Mouse (Mus musculus) midbrain, embryonic 13.5 days (tissue): ENCODE measurements around the gene Hnrnpa2b1. TPM values are rescaled to one million over a fixed set of nuclear protein-coding genes. Genes with fewer than 3 reads are reported as not detected.

Experiments
- ATAC-seq: fragments of 200-750 bp; cut with Nextera tagmentation; 2 replicates; pipeline ENCODE4 v1.8.0; 2017; ENCODE audit warnings: mild to moderate bottlenecking, moderate TSS enrichment, moderate library complexity
- H3K27ac ChIP-seq: fragments of 300-500 bp; sonication (generic); 2 replicates; pipeline ENCODE4 v1.5.1; 2015; ENCODE audit warnings: inconsistent platforms, mild to moderate bottlenecking, moderate library complexity
- H3K27me3 ChIP-seq: fragments of 300-500 bp; sonication (generic); 2 replicates; pipeline ENCODE4 v1.6.1; 2015; ENCODE audit warnings: mild to moderate bottlenecking, inconsistent platforms
- H3K36me3 ChIP-seq: fragments of 300-500 bp; sonication (generic); 2 replicates; pipeline ENCODE4 v1.6.1; 2015; ENCODE audit warnings: mild to moderate bottlenecking, inconsistent platforms
- H3K4me1 ChIP-seq: fragments of 300-500 bp; sonication (generic); replicated peaks from 2 replicates; pipeline ENCODE4 v1.6.1; 2015; ENCODE audit warnings: inconsistent platforms
- H3K4me2 ChIP-seq: fragments of 300-500 bp; sonication (generic); replicated peaks from 2 replicates; pipeline ENCODE4 v1.6.1; 2015; ENCODE audit warnings: moderate library complexity, mild to moderate bottlenecking, inconsistent platforms
- H3K4me3 ChIP-seq: fragments of 300-500 bp; sonication (generic); replicated peaks from 2 replicates; pipeline ENCODE4 v1.5.1; 2015; ENCODE audit warnings: mild to moderate bottlenecking, inconsistent platforms
- H3K9ac ChIP-seq: fragments of 300-500 bp; sonication (generic); replicated peaks from 2 replicates; pipeline ENCODE4 v1.6.1; 2015; ENCODE audit warnings: mild to moderate bottlenecking, inconsistent platforms
- H3K9me3 ChIP-seq: fragments of 300-500 bp; sonication (generic); 2 replicates; pipeline ENCODE4 v1.6.1; 2016; ENCODE audit warnings: mild to moderate bottlenecking, inconsistent platforms
- WGBS: fragments of 180-500 bp; shearing (Covaris S2); methylation state at CpG from one replicate; pipeline ENCODE4 v1.1.7; 2015; 5-methylcytosine and 5-hydroxymethylcytosine counted together
- polyA plus RNA-seq: library from polyadenylated mRNA; unstranded; fragments of >200 nt; fragmentation: Nextera tagmentation; extraction: Ambion mirVana; gene quantifications from 2 replicates; pipeline ENCODE4 v1.2.1, GENCODE M21; 2015

Hnrnpa2b1 gene
- polyA plus RNA-seq = 2,073 and 2,164 TPM in 2 replicates

- WGBS = under 1% methylated on average over 63 of the region's 63 CpGs
- Histone ChIP-seq H3K27ac (peak within 1 kb of the TSS; percentile 100), H3K4me2 (peak within 1 kb of the TSS; percentile 84), H3K9ac (peak within 1 kb of the TSS; percentile 99), H3K27me3 (no peaks in the 10 kb centered on the region), H3K4me1 (peaks cover 52% of the 10 kb centered on the region), H3K9me3 (no peaks in the 10 kb centered on the region), H3K36me3 (peaks cover 41% of the 10 kb centered on the region), H3K4me3 (peak within 1 kb of the TSS; percentile 90)
- peak; percentile 92 for ATAC-seq
These were observed at the start of gene Hnrnpa2b1 for GRCm38 (mm10) chr6:51469715-51470310. Gene Hnrnpa2b1 (minus strand): TSS chr6:51469894.

GRCm38 (mm10) chr6:51514860-51515259 is 45.2 kb upstream of the Hnrnpa2b1 start:
- Histone ChIP-seq H3K4me1 (no peaks in the 10 kb centered on the region), H3K9me3 (no peaks in the 10 kb centered on the region), H3K4me3 (no peak overlapping the region), H3K9ac (no peak overlapping the region), H3K4me2 (no peak overlapping the region), H3K36me3 (no peaks in the 10 kb centered on the region), H3K27ac (no peak overlapping the region), H3K27me3 (no peaks in the 10 kb centered on the region)
- ATAC-seq = no peak
- 93% methylated on average over 7 of the region's 7 CpGs for WGBS

GRCm38 (mm10) chr6:51513745-51514144 is 44.1 kb upstream of the Hnrnpa2b1 start:
- Histone ChIP-seq H3K27ac (no peak overlapping the region), H3K36me3 (no peaks in the 10 kb centered on the region), H3K27me3 (no peaks in the 10 kb centered on the region), H3K4me1 (0 out of 2 replicates have a peak, but pooled peaks cover 4% of the 10 kb centered on the region), H3K9me3 (no peaks in the 10 kb centered on the region), H3K9ac (no peak overlapping the region), H3K4me2 (no peak overlapping the region), H3K4me3 (no peak overlapping the region)
- 78% methylated on average over 3 of the region's 3 CpGs for WGBS
- no peak for ATAC-seq

- 0 out of 2 replicates have a peak, but pooled peaks cover 8% of the 10 kb centered on the region for H3K4me1 ChIP-seq
- H3K9ac ChIP-seq = no peak overlapping the region
- no peaks in the 10 kb centered on the region for H3K9me3 ChIP-seq
- ATAC-seq = no peak
- no peak overlapping the region for H3K4me2 ChIP-seq
- no peaks in the 10 kb centered on the region for H3K36me3 ChIP-seq
- no peaks in the 10 kb centered on the region for H3K27me3 ChIP-seq
- 56% methylated on average over 1 of the region's 1 CpGs for WGBS
- no peak overlapping the region for H3K4me3 ChIP-seq
- H3K27ac ChIP-seq = no peak overlapping the region
These were observed 41.3 kb upstream of the Hnrnpa2b1 start for GRCm38 (mm10) chr6:51510946-51511345.

GRCm38 (mm10) chr6:51510094-51510493 is 40.4 kb upstream of the Hnrnpa2b1 start:
- H3K4me2 ChIP-seq = no peak overlapping the region
- no peaks in the 10 kb centered on the region for H3K27me3 ChIP-seq
- WGBS = 29% methylated on average over 5 of the region's 5 CpGs
- H3K9ac ChIP-seq = no peak overlapping the region
- no peak for ATAC-seq
- no peak overlapping the region for H3K4me3 ChIP-seq
- H3K9me3 ChIP-seq = no peaks in the 10 kb centered on the region
- no peaks in the 10 kb centered on the region for H3K36me3 ChIP-seq
- no peak overlapping the region for H3K27ac ChIP-seq
- 0 out of 2 replicates have a peak, but pooled peaks cover 8% of the 10 kb centered on the region for H3K4me1 ChIP-seq

GRCm38 (mm10) chr6:51508750-51509648 is 39.3 kb upstream of the Hnrnpa2b1 start:
- 27% methylated on average over 18 of the region's 18 CpGs for WGBS
- Histone ChIP-seq H3K27me3 (no peaks in the 10 kb centered on the region), H3K4me2 (peak overlapping the region; percentile 45), H3K27ac (no peak overlapping the region; the same call in 1 of the 2 replicates), H3K4me3 (peak overlapping the region; percentile 32), H3K9me3 (no peaks in the 10 kb centered on the region), H3K4me1 (0 out of 2 replicates have a peak, but pooled peaks cover 8% of the 10 kb centered on the region), H3K36me3 (no peaks in the 10 kb centered on the region), H3K9ac (peak overlapping the region; percentile 56)
- peak; percentile 65; the same call in 1 of the 2 replicates for ATAC-seq

- no peak for ATAC-seq
- H3K4me1 ChIP-seq = 0 out of 2 replicates have a peak, but pooled peaks cover 8% of the 10 kb centered on the region
- H3K9me3 ChIP-seq = no peaks in the 10 kb centered on the region
- 57% methylated on average over 2 of the region's 2 CpGs for WGBS
- no peak overlapping the region for H3K9ac ChIP-seq
- H3K27ac ChIP-seq = no peak overlapping the region
- no peaks in the 10 kb centered on the region for H3K27me3 ChIP-seq
- H3K36me3 ChIP-seq = no peaks in the 10 kb centered on the region
- H3K4me2 ChIP-seq = no peak overlapping the region
- H3K4me3 ChIP-seq = no peak overlapping the region
These were observed 37.9 kb upstream of the Hnrnpa2b1 start for GRCm38 (mm10) chr6:51507556-51507955.

GRCm38 (mm10) chr6:51505671-51506070 is 36.0 kb upstream of the Hnrnpa2b1 start:
- Histone ChIP-seq H3K4me2 (no peak overlapping the region), H3K9me3 (no peaks in the 10 kb centered on the region), H3K36me3 (no peaks in the 10 kb centered on the region), H3K27ac (no peak overlapping the region), H3K4me1 (0 out of 2 replicates have a peak, but pooled peaks cover 8% of the 10 kb centered on the region), H3K4me3 (no peak overlapping the region), H3K9ac (no peak overlapping the region), H3K27me3 (no peaks in the 10 kb centered on the region)
- 57% methylated on average over 1 of the region's 1 CpGs for WGBS
- ATAC-seq = no peak

GRCm38 (mm10) chr6:51497321-51498111 is 27.8 kb upstream of the Hnrnpa2b1 start:
- Histone ChIP-seq H3K9ac (no peak overlapping the region), H3K4me2 (no peak overlapping the region), H3K27me3 (no peaks in the 10 kb centered on the region), H3K27ac (no peak overlapping the region), H3K36me3 (no peaks in the 10 kb centered on the region), H3K4me3 (no peak overlapping the region), H3K9me3 (no peaks in the 10 kb centered on the region), H3K4me1 (no peaks in the 10 kb centered on the region)
- 80% methylated on average over 8 of the region's 8 CpGs for WGBS
- no peak for ATAC-seq

- Histone ChIP-seq H3K27ac (no peak overlapping the region), H3K4me1 (no peaks in the 10 kb centered on the region), H3K4me3 (no peak overlapping the region), H3K36me3 (0 out of 2 replicates have a peak, but pooled peaks cover 7% of the 10 kb centered on the region), H3K9ac (no peak overlapping the region), H3K27me3 (no peaks in the 10 kb centered on the region), H3K9me3 (no peaks in the 10 kb centered on the region), H3K4me2 (no peak overlapping the region)
- no peak for ATAC-seq
- WGBS = 79% methylated on average over 2 of the region's 2 CpGs
These were observed 20.1 kb upstream of the Hnrnpa2b1 start for GRCm38 (mm10) chr6:51489787-51490186.

- no peaks in the 10 kb centered on the region for H3K9me3 ChIP-seq
- H3K9ac ChIP-seq = no peak overlapping the region
- H3K4me2 ChIP-seq = no peak overlapping the region
- no peak overlapping the region for H3K27ac ChIP-seq
- no peak overlapping the region for H3K4me3 ChIP-seq
- peaks cover 25% of the 10 kb centered on the region for H3K36me3 ChIP-seq
- no peaks in the 10 kb centered on the region for H3K4me1 ChIP-seq
- 92% methylated on average over 5 of the region's 5 CpGs for WGBS
- ATAC-seq = no peak
- no peaks in the 10 kb centered on the region for H3K27me3 ChIP-seq
These were observed 17.0 kb upstream of the Hnrnpa2b1 start for GRCm38 (mm10) chr6:51486731-51487130.
